Mouse (Mus musculus): Measurements from ENCODE around the gene Ubfd1.
"Not testable (repeated sequence)": the region's sequence is repeated elsewhere in the genome, so short reads cannot be mapped to it uniquely, and the experiment has no call there.

The Ubfd1 gene

GRCm38 (mm10) chr7:122087195-122087982 lies 20.4 kb downstream of the Ubfd1 start:
- DNase-seq (ENCODE audit: low spot score in 2 of 2), result no peak

GRCm38 (mm10) chr7:122094564-122095330 lies 27.8 kb downstream of the Ubfd1 start:
- DNase-seq (ENCODE audit: low spot score in 2 of 2), result no peak

- no peak for DNase-seq (ENCODE audit: low spot score in 2 of 2)
Measured at GRCm38 (mm10) chr7:122098009-122098408, 31.0 kb downstream of the Ubfd1 start.

- peak; percentile 37 to 44 for DNase-seq (ENCODE audit: low spot score in 2 of 2)
Measured at GRCm38 (mm10) chr7:122099222-122099621, 32.2 kb downstream of the Ubfd1 start.

GRCm38 (mm10) chr7:122101014-122101746 lies 34.2 kb downstream of the Ubfd1 start:
- not testable (repeated sequence) for DNase-seq (ENCODE audit: low spot score in 2 of 2)

GRCm38 (mm10) chr7:122101747-122102244 lies 34.8 kb downstream of the Ubfd1 start, which contains the start of gene Ndufab1:
Gene Ndufab1 (minus strand): TSS chr7:122101886.
- peak; percentile 85 to 86 for DNase-seq (ENCODE audit: low spot score in 2 of 2)

- no peak for DNase-seq (ENCODE audit: low spot score in 2 of 2)
Measured at GRCm38 (mm10) chr7:122108206-122108605, 41.2 kb downstream of the Ubfd1 start.

GRCm38 (mm10) chr7:122123518-122123917 lies 56.5 kb downstream of the Ubfd1 start:
- no peak for DNase-seq (ENCODE audit: low spot score in 2 of 2)

GRCm38 (mm10) chr7:122125636-122126035 lies 58.7 kb downstream of the Ubfd1 start:
- no peak for DNase-seq (ENCODE audit: low spot score in 2 of 2)

GRCm38 (mm10) chr7:122126946-122127345 lies 60.0 kb downstream of the Ubfd1 start:
- DNase-seq (ENCODE audit: low spot score in 2 of 2), result no peak
